Mouse (Mus musculus): ENCODE measurements around the gene Ifitm7.

Ifitm7 gene

GRCm38 (mm10) chr16:13986574-13987478 lies at the start of gene Ifitm7, which contains the start of gene 2900011O08Rik:
Gene Ifitm7 (minus strand): TSS chr16:13986888.
Gene 2900011O08Rik (plus strand): TSS chr16:13986604.
- in situ Hi-C loops (cut with MboI, MseI), result no loop called here

GRCm38 (mm10) chr16:14033076-14033475 lies 46.4 kb upstream of the Ifitm7 start:
- in situ Hi-C loops (cut with MboI, MseI), result no loop called here

DNA sequence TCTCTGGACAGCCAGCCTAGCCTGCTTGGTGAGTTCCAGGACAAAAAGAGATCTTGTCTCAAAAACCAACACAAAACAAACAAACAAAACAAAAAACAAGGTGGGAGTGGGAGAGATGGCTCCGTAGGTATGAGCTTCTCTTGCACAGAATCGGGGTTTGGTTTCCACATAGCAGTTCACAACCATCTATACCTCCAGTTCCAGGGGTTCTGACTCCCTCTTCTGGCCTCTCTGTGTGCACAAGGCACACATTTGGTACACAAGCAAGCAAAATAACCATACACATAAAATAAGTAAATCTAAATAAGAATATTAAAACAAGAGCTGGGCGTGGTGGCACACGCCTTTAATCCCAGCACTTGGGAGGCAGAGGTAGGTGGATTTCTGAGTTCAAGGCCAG lies 44.0 kb upstream of the Ifitm7 start:
- in situ Hi-C loops (cut with MboI, MseI), result no loop called here

GRCm38 (mm10) chr16:14029851-14030250 lies 43.2 kb upstream of the Ifitm7 start:
- in situ Hi-C loops (cut with MboI, MseI), result loop anchor here (5.0 kb wide), 1 partner anchor 98 kb away; no protein-coding TSS in a partner anchor

GRCm38 (mm10) chr16:14029072-14029471 lies 42.4 kb upstream of the Ifitm7 start:
- in situ Hi-C loops (cut with MboI, MseI), result loop anchor here (5.0 kb wide), 1 partner anchor 97 kb away; no protein-coding TSS in a partner anchor

DNA sequence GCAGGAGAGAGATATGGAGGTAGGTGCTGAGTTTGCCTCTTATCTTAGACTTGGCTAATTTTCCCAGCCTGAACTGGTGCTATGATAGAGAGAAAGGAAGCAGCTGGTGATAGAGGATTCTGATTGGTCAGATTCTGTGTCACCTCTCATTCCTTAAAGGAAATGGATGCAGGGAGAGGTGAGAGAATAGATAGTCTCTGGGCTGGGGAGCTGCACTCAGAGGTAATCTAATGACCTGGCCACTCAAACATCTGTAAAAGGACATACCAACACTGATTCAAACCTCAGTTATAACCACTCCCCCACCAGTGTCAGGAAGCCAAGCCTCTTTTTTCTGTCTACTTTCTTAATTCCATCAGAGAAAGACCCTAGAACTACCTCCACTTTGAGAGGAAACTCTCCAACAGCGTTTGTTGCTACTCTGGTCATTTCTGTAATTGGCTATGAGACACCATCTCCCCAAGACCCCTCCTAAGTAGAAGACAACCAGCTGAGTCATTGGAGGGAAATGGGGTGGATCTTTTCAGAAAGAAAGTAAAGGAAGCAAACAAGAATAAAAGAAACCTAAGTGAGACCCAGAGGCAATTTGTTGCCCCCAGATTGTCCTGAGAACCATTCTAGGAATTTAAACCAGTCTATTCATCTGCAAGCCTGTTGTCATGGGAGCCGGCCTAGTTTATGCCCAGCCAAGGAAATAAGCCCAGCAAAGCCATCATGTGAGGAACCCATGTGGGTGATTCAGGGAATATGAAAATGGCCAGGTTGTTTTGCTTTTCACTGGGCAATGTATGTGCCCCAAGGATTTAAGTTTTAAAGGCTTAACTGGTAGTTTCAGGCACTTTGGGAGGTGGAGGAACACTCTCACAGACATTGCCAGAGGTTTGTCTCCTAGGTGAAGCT lies 38.7 kb upstream of the Ifitm7 start:
- in situ Hi-C loops (cut with MboI, MseI), result loop anchor here (5.0 kb wide), 1 partner anchor 93 kb away; no protein-coding TSS in a partner anchor

GRCm38 (mm10) chr16:14021166-14021822 lies 34.6 kb upstream of the Ifitm7 start:
- in situ Hi-C loops (cut with MboI, MseI), result no loop called here

DNA sequence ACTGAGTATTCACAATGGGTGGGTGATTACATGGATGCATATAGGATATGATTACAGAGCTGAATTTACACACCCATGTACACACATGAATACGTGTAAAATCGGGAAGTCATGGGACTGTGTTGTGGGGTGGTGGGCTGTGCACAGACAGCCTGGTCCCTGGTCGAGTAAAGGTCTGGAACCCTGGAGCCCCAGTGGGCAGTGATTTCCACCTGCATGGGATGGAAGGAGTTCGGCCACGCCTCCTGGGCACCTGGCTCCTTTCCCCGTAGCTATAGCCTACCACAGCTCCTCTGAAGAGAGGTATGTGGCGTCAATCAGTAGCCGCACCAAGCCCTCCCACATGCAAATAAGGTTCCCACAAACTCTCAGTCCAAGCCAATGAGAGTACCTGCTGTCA lies 30.6 kb upstream of the Ifitm7 start:
- in situ Hi-C loops (cut with MboI, MseI), result no loop called here

GRCm38 (mm10) chr16:14009966-14010365 lies 23.3 kb upstream of the Ifitm7 start:
- in situ Hi-C loops (cut with MboI, MseI), result no loop called here

DNA sequence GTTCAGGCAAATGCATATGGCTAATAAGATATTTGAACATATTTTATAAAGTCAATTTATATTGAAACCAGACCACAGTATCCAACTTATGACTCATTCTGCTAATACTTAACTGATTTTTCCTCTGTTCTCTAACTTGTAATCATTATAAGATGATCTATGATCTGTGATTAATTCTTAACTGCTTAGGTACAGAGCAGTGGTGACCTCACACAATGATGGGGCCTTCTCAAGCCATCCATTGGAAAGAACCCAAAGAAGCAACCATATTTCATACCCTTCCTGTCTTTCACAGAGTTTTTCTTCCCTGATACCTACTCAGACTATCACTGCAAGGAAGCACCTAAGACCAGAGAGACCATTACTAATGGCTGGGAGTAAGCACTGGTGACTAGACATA lies 22.0 kb upstream of the Ifitm7 start:
- in situ Hi-C loops (cut with MboI, MseI), result no loop called here

GRCm38 (mm10) chr16:14008081-14008480 lies 21.4 kb upstream of the Ifitm7 start:
- in situ Hi-C loops (cut with MboI, MseI), result no loop called here

GRCm38 (mm10) chr16:14005266-14005665 lies 18.6 kb upstream of the Ifitm7 start:
- in situ Hi-C loops (cut with MboI, MseI), result no loop called here

DNA sequence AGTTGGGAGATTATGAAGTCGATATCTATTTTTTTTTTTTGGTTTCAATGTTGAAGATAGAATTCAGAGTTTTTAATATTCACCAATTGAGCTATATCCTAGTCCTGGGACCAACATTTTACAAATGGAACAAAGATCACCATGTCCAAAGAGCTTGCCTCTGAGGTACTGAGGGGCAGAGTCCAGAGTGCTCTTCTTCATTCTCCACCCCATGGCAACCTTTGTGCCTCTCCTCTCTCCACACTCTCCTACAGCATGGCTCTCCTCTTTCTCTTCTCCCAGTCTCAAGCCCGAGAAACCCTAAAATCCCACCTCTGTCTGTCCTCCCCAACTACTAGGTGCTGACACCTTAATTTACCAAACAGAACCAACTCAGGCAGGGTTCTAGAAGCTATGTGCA lies 18.0 kb upstream of the Ifitm7 start:
- in situ Hi-C loops (cut with MboI, MseI), result no loop called here

DNA sequence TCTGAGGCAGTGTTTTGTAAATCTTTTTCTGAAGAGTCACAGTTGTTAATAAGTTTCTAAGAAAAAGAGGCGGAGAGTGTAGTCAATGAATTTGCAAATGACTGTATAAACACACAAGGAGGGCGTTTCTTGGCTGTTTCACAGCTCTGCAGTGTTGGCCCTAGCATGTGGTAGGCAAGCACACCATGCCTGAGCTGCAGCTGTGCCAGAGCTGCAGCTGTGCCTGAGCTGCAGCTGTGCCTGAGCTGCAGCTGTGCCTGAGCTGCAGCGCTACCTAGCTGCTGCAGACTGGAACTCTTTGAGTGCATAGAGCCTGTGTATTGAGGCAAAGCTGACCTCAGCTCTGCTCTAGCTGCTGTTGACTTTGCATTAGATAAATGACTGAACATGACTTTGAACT lies 17.5 kb upstream of the Ifitm7 start:
- in situ Hi-C loops (cut with MboI, MseI), result no loop called here

- in situ Hi-C loops (cut with MboI, MseI), result no loop called here
These were observed 16.9 kb upstream of the Ifitm7 start for GRCm38 (mm10) chr16:14003386-14004130.

GRCm38 (mm10) chr16:13994502-13994901 lies 7.8 kb upstream of the Ifitm7 start:
- in situ Hi-C loops (cut with MboI, MseI), result no loop called here

- in situ Hi-C loops (cut with MboI, MseI), result no loop called here
These were observed 7.4 kb upstream of the Ifitm7 start for GRCm38 (mm10) chr16:13994076-13994475.

GRCm38 (mm10) chr16:13992518-13993248 lies 6.0 kb upstream of the Ifitm7 start:
- in situ Hi-C loops (cut with MboI, MseI), result no loop called here

DNA sequence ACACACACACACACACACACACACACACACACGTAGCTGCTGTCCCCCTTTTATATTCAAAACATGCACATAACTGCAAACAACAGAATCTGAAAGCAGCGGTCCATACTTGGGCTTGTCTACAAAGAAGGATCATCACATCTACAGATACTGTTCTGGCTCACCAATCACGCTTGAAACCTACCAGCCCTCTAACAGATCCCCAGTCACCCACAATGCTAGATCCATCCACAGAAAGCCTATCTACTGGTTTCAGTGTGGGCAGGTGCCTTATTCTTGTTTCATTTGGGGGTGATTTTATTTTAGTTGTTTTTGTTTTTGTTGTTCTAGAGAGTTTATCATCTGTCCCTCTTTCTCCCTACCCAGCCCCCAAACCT lies 503 bp downstream of the Ifitm7 start:
- in situ Hi-C loops (cut with MboI, MseI), result no loop called here

DNA sequence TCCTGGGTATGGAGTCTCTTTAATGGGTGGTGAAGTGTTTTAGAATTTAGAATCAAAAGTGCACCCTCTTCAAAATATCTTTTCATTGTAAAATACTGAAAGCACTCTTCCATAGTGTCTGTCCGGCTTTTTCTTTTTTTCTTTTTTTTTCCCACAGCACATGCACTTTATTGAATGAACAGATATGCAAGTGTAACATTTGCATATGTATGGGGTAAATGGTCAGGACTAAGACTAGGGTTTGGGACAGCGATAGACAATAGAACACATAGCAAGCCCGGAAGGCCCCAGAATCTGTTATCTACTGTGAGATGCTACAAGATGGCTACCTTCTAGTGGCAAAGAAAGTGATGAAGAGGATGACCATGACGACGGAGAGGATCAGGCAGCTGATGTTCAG lies 3.5 kb downstream of the Ifitm7 start:
- in situ Hi-C loops (cut with MboI, MseI), result no loop called here
